Mouse (Mus musculus) bone marrow, adult 2 months (tissue): Measurements from ENCODE around the gene Gm2974.
"Not testable (repeated sequence)": the region's sequence is repeated elsewhere in the genome, so short reads cannot be mapped to it uniquely, and the experiment has no call there.

ENCODE experiments used
- CTCF ChIP-seq: fragments of 200-500 bp; IDR thresholded peaks from 2 replicates; pipeline ENCODE4 v1.5.1; 2011; ENCODE audit warnings: low read length, control low read depth; ENCODE audit not compliant: control insufficient read depth, insufficient read depth
- POLR2A ChIP-seq: fragments of 200-500 bp; IDR thresholded peaks from 2 replicates; pipeline ENCODE4 v1.6.1; 2011; ENCODE audit warnings: low read depth, mild to moderate bottlenecking, control low read depth, low read length, borderline replicate concordance; ENCODE audit not compliant: control insufficient read depth

DNA sequence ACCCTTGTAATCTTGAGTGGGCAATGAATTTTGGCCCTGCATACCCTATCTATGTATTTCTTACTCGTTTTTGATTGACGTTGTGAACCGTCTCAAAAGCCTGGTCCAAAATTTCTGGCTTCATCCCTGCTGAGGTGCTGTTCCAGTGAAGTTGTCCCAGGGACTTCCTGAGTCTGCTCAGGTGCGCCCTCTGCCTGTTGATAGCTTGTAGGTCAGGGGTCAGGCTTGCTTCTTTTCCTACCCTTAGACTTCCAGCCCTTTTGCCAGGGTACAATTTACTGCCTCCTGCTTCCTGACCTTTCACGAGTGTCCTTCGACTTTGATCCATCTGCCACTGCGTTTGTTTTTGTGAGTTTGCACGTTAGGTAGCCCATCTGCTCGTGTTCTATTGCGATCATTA lies 999 bp downstream of the Gm2974 start:
- not testable (repeated sequence) for TF ChIP-seq POLR2A, CTCF
